In genomic region chrX:73765311-73765710, GRCm38 (mm10) we compare ENCODE assay signal across 8 mouse cellular contexts. TPM values are rescaled to one million over a fixed set of nuclear protein-coding genes. Genes with fewer than 3 reads are reported as not detected.
A peak's percentile ranks its signal among the peaks of the same experiment; 100 is the strongest.
DNase-seq lines count a peak whose midpoint lies in the region; ATAC-seq and TF ChIP-seq lines count a peak whose summit lies in the region.
"Had no signal": no experiment of that assay in that cellular context is flagged by ENCODE, and none has a peak within 500 bp of the region (broad histone marks: within the 10 kb centered on the region; RNA-seq: fewer than 3 reads in every experiment).

No protein-coding gene starts in this region.

- no peaks in the 10 kb centered on the region for H3K36me3 ChIP-seq in CH12.LX (replicated peaks in 1 of 2; ENCODE audit: control insufficient read depth in 1 of 2, insufficient read depth in 1 of 2, low read length in 1 of 2)
- H3K36me3 ChIP-seq in heart, adult 2 months (ENCODE audit: control insufficient read depth, insufficient read depth, low read length) = no peaks in the 10 kb centered on the region
- H3K36me3 ChIP-seq in liver, embryonic 16.5 days (ENCODE audit: control insufficient read depth, insufficient read depth) = no peaks in the 10 kb centered on the region

- intact Hi-C loops in heart, adult 2 months (cut with DNase I) = no loop called here
- intact Hi-C loops in left cerebral cortex, postnatal 14 days (cut with DNase I) = no loop called here
- intact Hi-C loops in left cerebral cortex, adult 2 months (cut with DNase I) = no loop called here

- peaks cover 25 to 37% of the 10 kb centered on the region in 2 experiments for H3K4me1 ChIP-seq in CH12.LX (ENCODE audit: control insufficient read depth in 1 of 2, insufficient read depth in 2 of 2)
- peaks cover 4% of the 10 kb centered on the region for H3K4me1 ChIP-seq in heart, adult 2 months (ENCODE audit: control insufficient read depth, insufficient read depth, low read length)
- no peaks in the 10 kb centered on the region for H3K4me1 ChIP-seq in liver, embryonic 16.5 days (ENCODE audit: control insufficient read depth, low read depth, low read length)

- no peak overlapping the region for H3K27ac ChIP-seq in CH12.LX (ENCODE audit: insufficient read depth, low read depth)
- H3K27ac ChIP-seq in heart, adult 2 months = peak overlapping the region; percentile 26; the same call in 1 of the 2 replicates
- H3K27ac ChIP-seq in liver, embryonic 16.5 days (ENCODE audit: low read length) = no peak overlapping the region
- no peak overlapping the region for H3K27ac ChIP-seq in left cerebral cortex, adult 2 months

- peak; percentile 30 for DNase-seq in 3134 (ENCODE audit: extremely low read depth, insufficient read length, low spot score)
- DNase-seq in CH12.LX (ENCODE audit: extremely low read depth) = no peak
- peak; percentile 50 to 73 for DNase-seq in heart, adult 2 months
- no peak for DNase-seq in yolk sac, embryonic 10.5 days (ENCODE audit: low spot score)
- DNase-seq in left cerebral cortex, postnatal 14 days (ENCODE audit: low spot score in 2 of 2) = no peak
- DNase-seq in left cerebral cortex, adult 2 months (ENCODE audit: extremely low spot score in 1 of 2, low spot score in 2 of 2) = no peak

- no peak overlapping the region for H3K9ac ChIP-seq in CH12.LX (ENCODE audit: insufficient read depth, low read depth)
- no peak overlapping the region for H3K9ac ChIP-seq in heart, adult 2 months (ENCODE audit: low read depth, low read length)
- H3K9ac ChIP-seq in liver, embryonic 16.5 days (ENCODE audit: low read depth, low read length) = no peak overlapping the region

- H3K27me3 ChIP-seq in CH12.LX (replicated peaks) = no peaks in the 10 kb centered on the region
- H3K27me3 ChIP-seq in heart, adult 2 months (ENCODE audit: control insufficient read depth, insufficient read depth, low read length) = no peaks in the 10 kb centered on the region
- H3K27me3 ChIP-seq in liver, embryonic 16.5 days (ENCODE audit: control insufficient read depth, insufficient read depth, low read depth, low read length) = no peaks in the 10 kb centered on the region

- no peak overlapping the region for H3K4me2 ChIP-seq in CH12.LX (ENCODE audit: insufficient read depth, low read depth, poor library complexity, severe bottlenecking)
- H3K4me2 ChIP-seq in liver, embryonic 16.5 days (ENCODE audit: low read depth, low read length) = no peak overlapping the region

- no peaks in the 10 kb centered on the region for H3K79me2 ChIP-seq in CH12.LX (replicated peaks; ENCODE audit: control insufficient read depth, extremely low read depth, insufficient read depth, poor library complexity, severe bottlenecking)
- no peaks in the 10 kb centered on the region for H3K79me2 ChIP-seq in heart, adult 2 months (replicated peaks; ENCODE audit: control insufficient read depth, insufficient read depth, low read length)

- no peak for TF ChIP-seq CTCF in CH12.LX (conservative IDR thresholded peaks at IDR 0.05 in 1 of 2, IDR thresholded peaks at IDR 0.05 in 1 of 2; ENCODE audit: low read depth in 2 of 2, low read length in 2 of 2)
- no peak for TF ChIP-seq CTCF in heart, adult 2 months (IDR thresholded peaks at IDR 0.05)
- no peak for TF ChIP-seq CTCF in left cerebral cortex, adult 2 months (IDR thresholded peaks at IDR 0.05)

- in situ Hi-C loops in CH12.LX (cut with MboI; ENCODE audit: low pct_ligation_motif_present, low pct_unique_long_range_greater_than_20kb, low sequenced_read_pairs) = no loop called here

- no peak for TF ChIP-seq POLR2A in CH12.LX (IDR thresholded peaks at IDR 0.05; ENCODE audit: low read depth, low read length)
- TF ChIP-seq POLR2A in heart, adult 2 months (IDR thresholded peaks at IDR 0.05; ENCODE audit: insufficient read depth, low read depth, low read length) = no peak

- WGBS in heart, adult 2 months = 19% methylated on average over 1 of the region's 1 CpGs
- 32% methylated on average over 1 of the region's 1 CpGs for WGBS in liver, embryonic 16.5 days (ENCODE audit: insufficient replicate concordance)

- H3K9me3 ChIP-seq in CH12.LX (replicated peaks; ENCODE audit: low read length) = no peaks in the 10 kb centered on the region
- no peaks in the 10 kb centered on the region for H3K9me3 ChIP-seq in liver, embryonic 16.5 days (replicated peaks; ENCODE audit: control insufficient read depth, low read length)

- ATAC-seq in liver, embryonic 16.5 days (ENCODE audit: low read depth) = peak; percentile 70

- no peak for TF ChIP-seq RAD21 in CH12.LX (IDR thresholded peaks at IDR 0.05; ENCODE audit: low read depth, low read length)

- no peak for TF ChIP-seq EP300 in CH12.LX (IDR thresholded peaks at IDR 0.05; ENCODE audit: low read length)
- no peak for TF ChIP-seq EP300 in heart, adult 2 months (IDR thresholded peaks at IDR 0.05; ENCODE audit: insufficient read depth, low read depth, low read length)

- dilution Hi-C loops in CH12.LX (cut with MboI; ENCODE audit: extremely low pct_ligation_motif_present, extremely low pct_unique_long_range_greater_than_20kb, low sequenced_read_pairs) = no loop called here

- no peak overlapping the region for H3K4me3 ChIP-seq in CH12.LX (replicated peaks in 1 of 3; ENCODE audit: low read depth in 2 of 3, low read length in 2 of 3, poor library complexity in 1 of 3)
- no peak overlapping the region for H3K4me3 ChIP-seq in heart, adult 2 months
- H3K4me3 ChIP-seq in liver, embryonic 16.5 days (ENCODE audit: low read depth, low read length) = no peak overlapping the region
- no peak overlapping the region for H3K4me3 ChIP-seq in left cerebral cortex, adult 2 months

TF ChIP-seq in CH12.LX, 34 proteins besides CTCF, POLR2A, EP300 and RAD21:
- TF ChIP-seq ZNF384 (IDR thresholded peaks at IDR 0.05; ENCODE audit: low read depth, low read length) = no peak
- TF ChIP-seq NRF1 (IDR thresholded peaks at IDR 0.05; ENCODE audit: low read depth, low read length) = no peak
- TF ChIP-seq ZMIZ1 (IDR thresholded peaks at IDR 0.05; ENCODE audit: low read depth, low read length) = no peak
- no peak for TF ChIP-seq KAT2A (IDR thresholded peaks at IDR 0.05; ENCODE audit: insufficient replicate concordance, low read length)
- no peak for TF ChIP-seq TCF12 (IDR thresholded peaks at IDR 0.05; ENCODE audit: low read depth, low read length)
- TF ChIP-seq ZKSCAN1 (IDR thresholded peaks at IDR 0.05; ENCODE audit: borderline replicate concordance, low read depth, low read length) = no peak
- TF ChIP-seq MXI1 (IDR thresholded peaks at IDR 0.05; ENCODE audit: low read depth, low read length) = no peak
- TF ChIP-seq USF1 (IDR thresholded peaks at IDR 0.05; ENCODE audit: low read depth, low read length) = peak; percentile 29; the same call in 1 of the 2 replicates
- no peak for TF ChIP-seq PAX5 (IDR thresholded peaks at IDR 0.05; ENCODE audit: low read length)

RNA-seq across cellular contexts. Expression of gene Plxnb3, which starts 8.4 kb away (rescaled TPM):
- total RNA-seq in CH12.LX (2012; rRNA removed) = 0.42 and 0.59 TPM in 2 replicates
- 0.24 and 0.28 TPM in 2 replicates for total RNA-seq in CH12.LX (2014; rRNA removed)
- 0.60 and 0.76 TPM in 2 replicates for polyA plus RNA-seq in CH12.LX (2012; ENCODE audit: insufficient read length, low read depth)
- total RNA-seq in heart, adult 2 months (2021) = 1 to 10 TPM; 1.0 to 2.0 TPM
- polyA plus RNA-seq in heart, adult 2 months (2012; rRNA removed) = 4.5 and 4.7 TPM in 2 replicates
- 0.23 and 0.47 TPM in 2 replicates for polyA plus RNA-seq in liver, embryonic 16.5 days (2015; fragmentation: Nextera tagmentation; extraction: Ambion mirVana)
- total RNA-seq in left cerebral cortex, postnatal 14 days (2021) = 10 to 100 TPM in 1 of 2 experiments, 1 to 10 TPM in 1; 9.9 to 13.4 TPM
- total RNA-seq in left cerebral cortex, adult 2 months (2021) = 1 to 10 TPM; 7.2 to 8.5 TPM
- total RNA-seq: hematopoietic stem cell, adult 5-6 weeks had no signal

RNA-seq across cellular contexts. Expression of gene Srpk3, which starts 8.9 kb away (rescaled TPM):
- total RNA-seq in CH12.LX (2012; rRNA removed) (55.2 and 67.5 TPM in 2 replicates), CH12.LX (2014; rRNA removed) (42.7 and 45.7 TPM in 2 replicates)
- polyA plus RNA-seq in CH12.LX (2012; ENCODE audit: insufficient read length, low read depth) = 46.1 and 52.3 TPM in 2 replicates
- total RNA-seq in heart, adult 2 months (2021) = 10 to 100 TPM; 26.1 to 29.9 TPM
- 64.2 and 76.7 TPM in 2 replicates for polyA plus RNA-seq in heart, adult 2 months (2012; rRNA removed)
- 1.1 and 2.9 TPM in 2 replicates for polyA plus RNA-seq in liver, embryonic 16.5 days (2015; fragmentation: Nextera tagmentation; extraction: Ambion mirVana)
- 1 to 10 TPM; 5.8 to 7.0 TPM for total RNA-seq in left cerebral cortex, postnatal 14 days (2021)
- total RNA-seq in left cerebral cortex, adult 2 months (2021) = 1 to 10 TPM; 8.0 to 8.1 TPM
- total RNA-seq: hematopoietic stem cell, adult 5-6 weeks had no signal

RNA-seq across cellular contexts. Expression of gene Idh3g, which starts 21.4 kb away (rescaled TPM):
- total RNA-seq in CH12.LX (2012; rRNA removed) (191 and 219 TPM in 2 replicates), CH12.LX (2014; rRNA removed) (225 and 237 TPM in 2 replicates)
- 191 and 209 TPM in 2 replicates for polyA plus RNA-seq in CH12.LX (2012; ENCODE audit: insufficient read length, low read depth)
- total RNA-seq in heart, adult 2 months (2021) = 100 to 1,000 TPM; 573 to 710 TPM
- 1,208 and 1,962 TPM in 2 replicates for polyA plus RNA-seq in heart, adult 2 months (2012; rRNA removed)
- polyA plus RNA-seq in liver, embryonic 16.5 days (2015; fragmentation: Nextera tagmentation; extraction: Ambion mirVana) = 111 and 112 TPM in 2 replicates
- 100 to 1,000 TPM; 167 to 178 TPM for total RNA-seq in left cerebral cortex, postnatal 14 days (2021)
- total RNA-seq in left cerebral cortex, adult 2 months (2021) = 100 to 1,000 TPM; 194 to 201 TPM

RNA-seq across cellular contexts. Expression of gene Ssr4, which starts 21.5 kb away (rescaled TPM):
- total RNA-seq in CH12.LX (2012; rRNA removed) (281 and 350 TPM in 2 replicates), CH12.LX (2014; rRNA removed) (389 and 428 TPM in 2 replicates)
- polyA plus RNA-seq in CH12.LX (2012; ENCODE audit: insufficient read length, low read depth) = 260 and 291 TPM in 2 replicates
- total RNA-seq in heart, adult 2 months (2021) = 10 to 100 TPM; 78.1 to 81.8 TPM
- 116 and 124 TPM in 2 replicates for polyA plus RNA-seq in heart, adult 2 months (2012; rRNA removed)
- 158 and 167 TPM in 2 replicates for polyA plus RNA-seq in liver, embryonic 16.5 days (2015; fragmentation: Nextera tagmentation; extraction: Ambion mirVana)
- 100 to 1,000 TPM in 1 of 2 experiments, 10 to 100 TPM in 1; 94.7 to 109 TPM for total RNA-seq in left cerebral cortex, postnatal 14 days (2021)
- total RNA-seq in left cerebral cortex, adult 2 months (2021) = 10 to 100 TPM; 91.1 to 91.2 TPM

RNA-seq across cellular contexts. Expression of gene Abcd1, which starts 48.9 kb away (rescaled TPM):
- 5.6 and 5.9 TPM in 2 replicates for total RNA-seq in CH12.LX (2012; rRNA removed)
- total RNA-seq in CH12.LX (2014; rRNA removed) = 2.5 and 2.8 TPM in 2 replicates
- 10.2 and 11.4 TPM in 2 replicates for polyA plus RNA-seq in CH12.LX (2012; ENCODE audit: insufficient read length, low read depth)
- total RNA-seq in heart, adult 2 months (2021) = 10 to 100 TPM; 25.4 to 29.7 TPM
- 32.9 and 35.3 TPM in 2 replicates for polyA plus RNA-seq in heart, adult 2 months (2012; rRNA removed)
- 8.0 and 8.1 TPM in 2 replicates for polyA plus RNA-seq in liver, embryonic 16.5 days (2015; fragmentation: Nextera tagmentation; extraction: Ambion mirVana)
- total RNA-seq in left cerebral cortex, postnatal 14 days (2021) = 10 to 100 TPM; 14.8 to 14.9 TPM
- total RNA-seq in left cerebral cortex, adult 2 months (2021) = 10 to 100 TPM; 11.3 to 12.3 TPM

Comparison
In these comparisons a context has a peak if more than half of its experiments do, and no peak if none do; other contexts are left out.
1. DNase-seq: peak in 3134 (single experiment) and heart, adult 2 months (2 of 2); none in CH12.LX (single experiment), yolk sac, embryonic 10.5 days (single experiment), left cerebral cortex, postnatal 14 days (0 of 2) and left cerebral cortex, adult 2 months (0 of 2).